Mouse (Mus musculus) ES-E14 (cell line): ENCODE results near the gene Rundc3a. TPM values are rescaled to one million over a fixed set of nuclear protein-coding genes. Genes with fewer than 3 reads are reported as not detected.

Experiments
- DNase-seq: peaks from one replicate; pipeline ENCODE4 v3.0.0-alpha.2; 2013; ENCODE audit warnings: low read depth, low spot score
- H3K27ac ChIP-seq: 2 replicates; pipeline ENCODE4 v1.5.1; 2012; ENCODE audit warnings: low read depth, mild to moderate bottlenecking, low read length, moderate library complexity, mixed read lengths; ENCODE audit not compliant: poor library complexity, insufficient read depth, severe bottlenecking
- H3K36me3 ChIP-seq: 2 replicates; pipeline ENCODE4 v1.6.1; 2012; ENCODE audit warnings: mild to moderate bottlenecking, low read length, moderate library complexity, mixed read lengths; ENCODE audit not compliant: control insufficient read depth, poor library complexity, insufficient read depth, severe bottlenecking
- H3K4me1 ChIP-seq, 2 experiments: fragments of 150-350 bp in 1 of 2; sonication (generic) in 1 of 2; 2 replicates each; pipeline ENCODE4 v1.6.1; 2012; ENCODE audit warnings: low read length in 2 of 2, mild to moderate bottlenecking in 1 of 2, mixed read lengths in 1 of 2; ENCODE audit not compliant: control insufficient read depth in 2 of 2, insufficient read depth in 2 of 2, poor library complexity in 1 of 2
- H3K4me3 ChIP-seq, 2 experiments: fragments of 150-350 bp in 1 of 2; sonication (generic) in 1 of 2; 2 replicates each; pipeline ENCODE4 v1.5.1; 2012; ENCODE audit warnings: low read length in 2 of 2, low read depth in 1 of 2, mild to moderate bottlenecking in 1 of 2, mixed read lengths in 1 of 2; ENCODE audit not compliant: insufficient read depth in 1 of 2, poor library complexity in 1 of 2, severe bottlenecking in 1 of 2
- H3K9ac ChIP-seq: 2 replicates; pipeline ENCODE4 v1.6.1; 2012; ENCODE audit warnings: low read depth, mild to moderate bottlenecking, low read length, mixed read lengths; ENCODE audit not compliant: poor library complexity, insufficient read depth, severe bottlenecking
- H3K9me3 ChIP-seq: fragments of 150-350 bp; sonication (generic); 2 replicates; pipeline ENCODE4 v1.6.1; 2012; ENCODE audit warnings: low read depth, mild to moderate bottlenecking, low read length; ENCODE audit not compliant: control insufficient read depth, insufficient read depth
- CHD2 ChIP-seq: IDR thresholded peaks from 2 replicates; pipeline ENCODE4 v1.6.1; 2014; ENCODE audit warnings: mild to moderate bottlenecking, low read depth, low read length, inconsistent platforms
- HCFC1 ChIP-seq: IDR thresholded peaks from 2 replicates; pipeline ENCODE4 v1.6.1; 2012; ENCODE audit warnings: low read length, inconsistent platforms, borderline replicate concordance; ENCODE audit not compliant: insufficient read depth
- MAFK ChIP-seq: IDR thresholded peaks from 2 replicates; pipeline ENCODE4 v1.6.1; 2014; ENCODE audit warnings: mild to moderate bottlenecking, low read depth, low read length, inconsistent platforms; ENCODE audit not compliant: insufficient read depth
- ZC3H11A ChIP-seq: IDR thresholded peaks from 2 replicates; pipeline ENCODE4 v1.6.1; 2012; ENCODE audit warnings: low read depth, mild to moderate bottlenecking, inconsistent platforms, low read length, borderline replicate concordance
- ZNF384 ChIP-seq: IDR thresholded peaks from 2 replicates; pipeline ENCODE4 v1.6.1; 2012; ENCODE audit warnings: low read depth, low read length, inconsistent platforms
- in situ Hi-C, 2 experiments: fragments of 600-800 bp; cut with MboI; formaldehyde crosslinking; loops; one replicate each; pipeline ENCODE4 v1.15.1; 2025; ENCODE audit warnings: low sequenced_read_pairs in 2 of 2, inconsistent platforms in 1 of 2; ENCODE audit not compliant: unreplicated experiment in 2 of 2
- total RNA-seq: library from RNA; depleted of rRNA; stranded (reverse); fragments of 300-350 nt; gene quantifications from 2 replicates; pipeline ENCODE4 v1.2.3, GENCODE M21; 2012

The Rundc3a gene
- total RNA-seq, 1 experiment = 6.7 TPM

DNA sequence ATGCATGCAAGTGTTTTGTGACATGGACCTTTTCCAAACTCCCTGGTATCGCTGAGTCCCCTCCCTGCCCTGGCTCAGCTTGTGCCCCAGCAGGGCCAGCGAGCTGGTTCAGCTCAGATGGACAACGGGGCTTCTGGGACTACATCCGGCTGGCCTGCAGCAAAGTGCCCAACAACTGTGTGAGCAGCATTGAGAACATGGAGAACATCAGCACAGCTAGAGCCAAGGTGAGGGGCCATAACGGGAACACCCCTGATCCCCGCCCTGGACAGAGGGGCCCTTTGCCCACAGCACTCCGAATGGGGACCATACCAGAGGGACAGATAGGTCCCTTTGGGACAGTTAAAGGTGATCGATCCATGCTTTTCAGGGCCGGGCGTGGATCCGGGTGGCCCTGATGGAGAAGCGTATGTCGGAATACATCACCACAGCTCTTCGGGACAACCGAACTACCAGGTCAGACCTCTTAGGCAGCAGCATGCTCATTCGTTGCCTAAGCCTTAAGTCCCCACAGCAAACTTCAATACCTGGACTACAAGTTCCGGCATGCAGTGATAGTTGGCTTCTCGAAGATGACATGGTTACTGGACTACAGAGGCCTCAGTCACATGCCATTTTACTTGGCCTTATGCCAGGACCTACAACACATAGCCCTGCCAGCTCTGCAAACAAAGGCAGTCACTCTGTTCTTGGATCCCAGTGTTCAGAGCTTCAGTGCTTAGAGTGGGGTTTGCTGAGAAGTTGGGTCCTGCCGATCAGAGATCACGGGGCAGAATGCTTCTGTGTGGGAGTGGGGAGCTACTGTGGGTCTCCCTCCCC lies 5.0 kb downstream of the Rundc3a start:
- no peak for TF ChIP-seq CHD2
- no peak for TF ChIP-seq ZC3H11A
- TF ChIP-seq ZNF384 = no peak
- TF ChIP-seq HCFC1 = no peak
- TF ChIP-seq MAFK = no peak
- in situ Hi-C loops = no loop called here
- no peak for DNase-seq
- peaks cover 9 to 44% of the 10 kb centered on the region in 2 experiments; a peak in 3 of 4 replicates for H3K4me1 ChIP-seq
- no peak overlapping the region for H3K27ac ChIP-seq
- H3K9ac ChIP-seq = no peak overlapping the region
- no peaks in the 10 kb centered on the region for H3K9me3 ChIP-seq
- H3K36me3 ChIP-seq = peaks cover 15% of the 10 kb centered on the region
- no peak overlapping the region for H3K4me3 ChIP-seq

DNA sequence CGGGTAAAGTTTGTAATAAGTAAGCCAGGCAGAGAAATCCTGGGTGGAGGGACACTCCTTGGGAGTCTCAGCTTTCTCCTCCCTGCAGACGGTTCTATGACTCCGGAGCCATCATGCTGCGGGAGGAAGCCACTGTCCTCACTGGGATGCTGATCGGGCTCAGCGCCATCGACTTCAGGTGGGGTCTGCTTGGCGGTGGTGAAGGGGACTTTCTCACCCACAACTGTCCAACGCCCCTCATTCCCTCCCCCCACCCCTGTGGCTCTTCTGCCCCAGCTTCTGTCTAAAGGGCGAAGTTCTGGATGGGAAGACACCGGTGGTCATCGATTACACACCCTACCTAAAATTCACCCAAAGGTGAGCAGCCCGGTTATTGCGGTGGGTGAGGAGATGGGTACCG lies 5.9 kb downstream of the Rundc3a start:
- no peak for DNase-seq
- peak overlapping the region in 1 of 2 experiments; percentile 51; a peak in 1 of 4 replicates for H3K4me3 ChIP-seq
- H3K4me1 ChIP-seq = peaks cover 6 to 39% of the 10 kb centered on the region in 2 experiments; a peak in 3 of 4 replicates
- H3K9me3 ChIP-seq = no peaks in the 10 kb centered on the region
- H3K36me3 ChIP-seq = peaks cover 24% of the 10 kb centered on the region
- TF ChIP-seq MAFK = no peak
- TF ChIP-seq HCFC1 = no peak
- no peak for TF ChIP-seq ZNF384
- TF ChIP-seq ZC3H11A = no peak
- TF ChIP-seq CHD2 = no peak
- no peak overlapping the region for H3K27ac ChIP-seq
- no peak overlapping the region for H3K9ac ChIP-seq
- in situ Hi-C loops = no loop called here

DNA sequence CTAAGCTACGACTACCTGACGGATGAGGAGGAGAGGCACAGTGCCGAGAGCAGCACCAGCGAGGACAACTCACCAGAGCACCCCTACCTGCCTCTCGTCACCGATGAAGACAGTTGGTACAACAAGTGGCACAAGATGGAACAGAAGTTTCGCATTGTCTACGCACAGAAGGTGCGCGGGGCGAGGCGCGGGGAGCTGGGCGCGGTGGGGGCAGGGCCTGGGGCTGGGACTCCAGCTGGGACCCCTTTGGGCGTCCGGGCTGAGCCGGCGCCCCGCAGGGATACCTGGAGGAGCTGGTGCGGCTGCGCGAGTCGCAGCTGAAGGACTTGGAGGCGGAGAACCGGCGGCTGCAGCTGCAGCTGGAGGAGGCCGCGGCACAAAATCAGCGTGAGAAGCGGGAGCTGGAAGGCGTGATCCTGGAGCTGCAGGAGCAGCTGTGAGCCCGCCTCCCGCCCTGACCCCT lies 6.4 kb downstream of the Rundc3a start:
- Histone ChIP-seq H3K9ac (peak overlapping the region; percentile 34), H3K4me1 (peaks cover 6 to 36% of the 10 kb centered on the region in 2 experiments; a peak in 3 of 4 replicates), H3K36me3 (peaks cover 29% of the 10 kb centered on the region), H3K4me3 (peak overlapping the region; percentile 46 to 51; a peak in 2 of 4 replicates), H3K27ac (no peak overlapping the region), H3K9me3 (no peaks in the 10 kb centered on the region)
- TF ChIP-seq HCFC1 (no peak), MAFK (no peak), ZNF384 (no peak), CHD2 (no peak), ZC3H11A (no peak)
- DNase-seq = no peak
- in situ Hi-C loops = no loop called here

DNA sequence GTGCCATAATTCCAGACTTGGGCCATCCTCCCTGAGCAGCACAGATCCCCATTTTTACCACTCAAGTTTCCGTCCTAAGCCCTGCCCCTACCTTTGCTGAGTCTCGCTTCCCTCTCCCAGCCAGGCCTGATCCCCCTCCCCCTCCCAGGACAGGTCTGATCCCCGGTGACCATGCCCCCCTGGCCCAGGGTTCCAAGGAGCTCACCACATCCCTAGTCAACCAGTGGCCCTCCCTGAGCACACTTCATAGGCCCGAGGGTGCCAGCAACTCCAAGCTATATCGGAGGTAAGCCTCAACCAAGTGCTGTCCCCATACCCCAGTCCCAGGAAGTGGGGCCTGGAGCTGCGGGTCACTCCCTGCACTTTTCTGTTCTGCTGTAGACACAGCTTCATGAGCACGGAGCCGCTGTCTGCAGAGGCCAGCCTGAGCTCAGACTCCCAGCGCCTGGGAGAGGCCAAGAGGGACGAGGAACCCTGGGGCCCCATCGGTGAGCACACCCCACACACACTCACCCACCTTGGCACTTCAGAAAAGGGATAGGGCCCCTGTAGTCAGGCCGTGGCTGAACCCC lies 7.4 kb downstream of the Rundc3a start:
- no peak for TF ChIP-seq HCFC1
- no peak for TF ChIP-seq ZC3H11A
- TF ChIP-seq CHD2 = no peak
- no peak for TF ChIP-seq ZNF384
- TF ChIP-seq MAFK = no peak
- no peak overlapping the region for H3K9ac ChIP-seq
- no peak overlapping the region for H3K27ac ChIP-seq
- H3K9me3 ChIP-seq = no peaks in the 10 kb centered on the region
- H3K36me3 ChIP-seq = peaks cover 38% of the 10 kb centered on the region
- peaks cover 6 to 34% of the 10 kb centered on the region in 2 experiments; a peak in 2 of 4 replicates for H3K4me1 ChIP-seq
- DNase-seq = no peak
- no peak overlapping the region for H3K4me3 ChIP-seq
- in situ Hi-C loops = no loop called here
